Mouse (Mus musculus) liver, adult 2 months (tissue): ENCODE results near the gene Fhit.

Experiments used
- CTCF ChIP-seq: fragments of 200-500 bp; IDR thresholded peaks from 2 replicates; pipeline ENCODE4 v1.5.1; 2011; ENCODE audit warnings: low read depth, low read length, control low read depth
- POLR2A ChIP-seq: fragments of 200-500 bp; IDR thresholded peaks from 2 replicates; pipeline ENCODE4 v1.6.1; 2011; ENCODE audit warnings: low read length, control low read depth; ENCODE audit not compliant: insufficient read depth; ENCODE audit errors: extremely low read depth

- TF ChIP-seq CTCF: no peak
- TF ChIP-seq POLR2A: no peak
Measured at GRCm38 (mm10) chr14:9535491-9535890, 1626.3 kb downstream of the Fhit start.
